8 mouse cellular contexts compared by ENCODE assay signal in genomic region chr9:57560861-57561710, GRCm38 (mm10). TPM values are rescaled to one million over a fixed set of nuclear protein-coding genes. Genes with fewer than 3 reads are reported as not detected.
DNase-seq lines count a peak whose midpoint lies in the region; ATAC-seq and TF ChIP-seq lines count a peak whose summit lies in the region.

Gene Scamp2 (plus strand): TSS chr9:57560943.

- H3K27ac ChIP-seq in forebrain, postnatal 0 days (ENCODE audit: low read depth, low read length) = peak within 1 kb of the TSS; percentile 68
- peak within 1 kb of the TSS; percentile 61 for H3K27ac ChIP-seq in lung, embryonic 15.5 days

- H3K36me3 ChIP-seq in G1E (replicated peaks) = peaks cover 28% of the 10 kb centered on the region
- H3K36me3 ChIP-seq in forebrain, postnatal 0 days (ENCODE audit: insufficient read depth) = no peaks in the 10 kb centered on the region
- H3K36me3 ChIP-seq in lung, embryonic 15.5 days = no peaks in the 10 kb centered on the region

- H3K4me2 ChIP-seq in forebrain, postnatal 0 days (ENCODE audit: low read depth) = peak within 1 kb of the TSS; percentile 64
- H3K4me2 ChIP-seq in lung, embryonic 15.5 days = peak within 1 kb of the TSS; percentile 77

- no peak for TF ChIP-seq CTCF in G1E (IDR thresholded peaks at IDR 0.05; ENCODE audit: low read depth, low read length)
- TF ChIP-seq CTCF in forebrain, postnatal 0 days (IDR thresholded peaks at IDR 0.05; ENCODE audit: low read depth) = peak; percentile 47

- H3K4me1 ChIP-seq in G1E (ENCODE audit: insufficient read depth, low read depth, low read length) = peaks cover 37% of the 10 kb centered on the region
- H3K4me1 ChIP-seq in forebrain, postnatal 0 days (ENCODE audit: insufficient read depth) = peaks cover 10% of the 10 kb centered on the region
- H3K4me1 ChIP-seq in lung, embryonic 15.5 days = peaks cover 39% of the 10 kb centered on the region

- H3K27me3 ChIP-seq in G1E (ENCODE audit: insufficient read depth, low read length) = no peaks in the 10 kb centered on the region
- H3K27me3 ChIP-seq in forebrain, postnatal 0 days (ENCODE audit: insufficient read depth, low read length) = no peaks in the 10 kb centered on the region
- no peaks in the 10 kb centered on the region; the same call in 1 of the 2 replicates for H3K27me3 ChIP-seq in lung, embryonic 15.5 days

- peak within 1 kb of the TSS; percentile 54 for H3K9ac ChIP-seq in forebrain, postnatal 0 days
- H3K9ac ChIP-seq in lung, embryonic 15.5 days = peak within 1 kb of the TSS; percentile 63

- H3K4me3 ChIP-seq in G1E (ENCODE audit: low read depth, low read length) = peak within 1 kb of the TSS; percentile 77
- H3K4me3 ChIP-seq in forebrain, postnatal 0 days (ENCODE audit: low read depth, low read length) = peak within 1 kb of the TSS; percentile 59
- H3K4me3 ChIP-seq in lung, embryonic 15.5 days = peak within 1 kb of the TSS; percentile 80

- WGBS in forebrain, postnatal 0 days = 3% methylated on average over 37 of the region's 37 CpGs
- WGBS in lung, embryonic 15.5 days = under 1% methylated on average over 37 of the region's 37 CpGs

- H3K9me3 ChIP-seq in G1E (replicated peaks) = no peaks in the 10 kb centered on the region
- H3K9me3 ChIP-seq in forebrain, postnatal 0 days (ENCODE audit: low read length) = no peaks in the 10 kb centered on the region
- H3K9me3 ChIP-seq in lung, embryonic 15.5 days = no peaks in the 10 kb centered on the region

- ATAC-seq in G1E (ENCODE audit: extremely low read depth, insufficient number of reproducible peaks, low FRiP score, poor library complexity, severe bottlenecking) = peak; percentile 92
- ATAC-seq in forebrain, postnatal 0 days = peak; percentile 99
- ATAC-seq in lung, embryonic 15.5 days (ENCODE audit: borderline replicate concordance, extremely low read depth, low FRiP score, low TSS enrichment) = peak; percentile 99

- DNase-seq in G1E (ENCODE audit: low spot score) = peak; percentile 98
- DNase-seq in cerebellum, adult 18-20 months = peak; percentile 95 to 97
- peak; percentile 96 for DNase-seq in forebrain, postnatal 0 days
- DNase-seq in heart, postnatal 4 days = peak; percentile 93
- DNase-seq in layer of hippocampus, adult 8-10 months (ENCODE audit: low spot score in 2 of 2) = peak; percentile 89 to 95
- peak; percentile 86 for DNase-seq in ovary, adult 18-20 months (ENCODE audit: low spot score)
- DNase-seq in thymus, postnatal 0 days (ENCODE audit: low spot score) = peak; percentile 89

RNA-seq across cellular contexts. Expression of gene Scamp2, which starts in this region (rescaled TPM):
- total RNA-seq in G1E (2014; fragmentation: Nextera tagmentation) (18.0 and 26.6 TPM in 2 replicates), G1E (2017) (16.6 and 19.4 TPM in 2 replicates)
- polyA plus RNA-seq in G1E (2012) = 7.4 and 19.2 TPM in 2 replicates
- 29.3 and 36.3 TPM in 2 replicates for total RNA-seq in forebrain, postnatal 0 days (2014; rRNA removed)
- polyA plus RNA-seq in forebrain, postnatal 0 days (2015; fragmentation: Nextera tagmentation; extraction: Ambion mirVana) = 37.3 and 42.8 TPM in 2 replicates
- 10 to 100 TPM; 34.5 to 37.0 TPM for total RNA-seq in heart, postnatal 4 days (2021)
- 10 to 100 TPM; 26.5 to 35.2 (median 31.9) TPM for total RNA-seq in layer of hippocampus, adult 8-10 months (2022)
- 60.9 and 61.2 TPM in 2 replicates for polyA plus RNA-seq in lung, embryonic 15.5 days (2015; fragmentation: Nextera tagmentation; extraction: Ambion mirVana)
- polyA plus RNA-seq in thymus, postnatal 0 days (2015; fragmentation: Nextera tagmentation; extraction: Ambion mirVana) = 58.4 and 65.2 TPM in 2 replicates

Comparison
In these comparisons a context has a peak if more than half of its experiments do, and no peak if none do; other contexts are left out.
1. Peak in every context shown above with its lines: DNase-seq, ATAC-seq, H3K4me3 ChIP-seq and H3K27ac ChIP-seq.